Mouse (Mus musculus): ENCODE measurements around the gene Slit2.

GRCm38 (mm10) chr5:48136571-48136970 is 153.6 kb downstream of the Slit2 start:
- TF ChIP-seq CTCF (IDR thresholded peaks at IDR 0.05; ENCODE audit: low read depth, low read length) (0 out of 2 replicates have a peak, but pooled peaks have one; percentile 2), POLR2A (IDR thresholded peaks at IDR 0.05; ENCODE audit: extremely low read depth, insufficient read depth, low read length) (no peak)
